Mouse (Mus musculus): Measurements from ENCODE around the gene Csf2ra. TPM values are rescaled to one million over a fixed set of nuclear protein-coding genes. Genes with fewer than 3 reads are reported as not detected.
"Not testable (repeated sequence)": the region's sequence is repeated elsewhere in the genome, so short reads cannot be mapped to it uniquely, and the experiment has no call there.

Gene Csf2ra
- polyA plus RNA-seq, 1 experiment from 2014 or later: 9.0 TPM

DNA sequence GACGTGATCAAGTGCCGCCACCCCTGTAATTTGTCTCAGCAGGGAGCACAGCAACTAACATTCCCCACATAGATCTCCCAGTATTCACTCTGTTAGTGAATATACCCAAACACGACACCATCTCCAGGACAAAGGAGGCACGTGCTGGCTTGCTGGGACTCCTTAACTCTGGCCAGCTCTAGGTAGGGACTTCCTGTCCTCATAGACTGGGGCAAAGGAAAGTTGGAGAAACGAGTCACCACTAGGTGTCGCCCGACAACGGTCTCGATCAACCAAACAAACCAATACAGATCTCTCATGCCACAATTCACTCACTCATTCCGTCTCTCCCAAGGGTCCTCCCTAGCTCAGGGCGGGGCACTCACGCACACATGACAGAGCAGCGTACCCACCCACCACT is 28.9 kb downstream of the Csf2ra start:
- ATAC-seq (ENCODE audit: low FRiP score, low TSS enrichment): no peak
- H3K4me3 ChIP-seq (ENCODE audit: low read depth, low read length): no peak overlapping the region
- no peaks in the 10 kb centered on the region for H3K4me1 ChIP-seq (replicated peaks; ENCODE audit: control insufficient read depth, insufficient read depth)
- TF ChIP-seq EP300 (optimal IDR thresholded peaks at IDR 0.05) (no peak), CTCF (IDR thresholded peaks at IDR 0.05; ENCODE audit: low read depth) (no peak)
- no peaks in the 10 kb centered on the region for H3K9me3 ChIP-seq (ENCODE audit: control insufficient read depth, low read length)
- no peak overlapping the region for H3K9ac ChIP-seq (ENCODE audit: low read length)
- WGBS: 12% methylated on average over 12 of the region's 13 CpGs
- no peaks in the 10 kb centered on the region for H3K27me3 ChIP-seq (ENCODE audit: control insufficient read depth, insufficient read depth, low read length)
- H3K36me3 ChIP-seq (ENCODE audit: control insufficient read depth, insufficient read depth, low read length): no peaks in the 10 kb centered on the region
- no peak overlapping the region for H3K4me2 ChIP-seq (replicated peaks; ENCODE audit: low read depth)
- DNase-seq (ENCODE audit: low spot score): peak; percentile 91
- no peak overlapping the region for H3K27ac ChIP-seq (replicated peaks)

DNA sequence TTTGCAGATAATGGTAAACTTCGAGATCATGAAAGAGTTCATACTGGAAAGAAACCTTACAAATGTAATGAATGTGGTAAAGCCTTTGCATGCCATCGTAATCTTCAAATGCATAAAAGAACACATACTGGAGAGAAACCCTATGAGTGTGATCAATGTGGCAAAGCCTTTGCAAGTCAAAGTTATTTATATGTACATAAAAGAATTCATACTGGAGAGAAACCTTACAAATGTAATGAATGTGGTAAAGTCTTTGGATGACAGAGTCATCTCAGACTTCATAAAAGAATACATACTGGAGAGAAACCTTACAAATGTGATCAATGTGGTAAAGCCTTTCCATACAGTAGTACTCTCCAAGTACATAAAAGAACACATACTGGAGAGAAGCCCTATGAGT is 44.6 kb downstream of the Csf2ra start, which contains the start of gene Gm6020:
TSS of gene Gm6020 (plus strand) at position 301 of the 400 bp plus-strand sequence.
- not testable (repeated sequence) for H3K27me3 ChIP-seq (ENCODE audit: control insufficient read depth, insufficient read depth, low read length); H3K9me3 ChIP-seq (ENCODE audit: control insufficient read depth, low read length); H3K36me3 ChIP-seq (ENCODE audit: control insufficient read depth, insufficient read depth, low read length); H3K4me2 ChIP-seq (replicated peaks; ENCODE audit: low read depth); H3K4me1 ChIP-seq (replicated peaks; ENCODE audit: control insufficient read depth, insufficient read depth); ATAC-seq (ENCODE audit: low FRiP score, low TSS enrichment); H3K9ac ChIP-seq (ENCODE audit: low read length); H3K4me3 ChIP-seq (ENCODE audit: low read depth, low read length); H3K27ac ChIP-seq (replicated peaks); DNase-seq (ENCODE audit: low spot score)
- 88% methylated on average over 2 of the region's 2 CpGs for WGBS

DNA sequence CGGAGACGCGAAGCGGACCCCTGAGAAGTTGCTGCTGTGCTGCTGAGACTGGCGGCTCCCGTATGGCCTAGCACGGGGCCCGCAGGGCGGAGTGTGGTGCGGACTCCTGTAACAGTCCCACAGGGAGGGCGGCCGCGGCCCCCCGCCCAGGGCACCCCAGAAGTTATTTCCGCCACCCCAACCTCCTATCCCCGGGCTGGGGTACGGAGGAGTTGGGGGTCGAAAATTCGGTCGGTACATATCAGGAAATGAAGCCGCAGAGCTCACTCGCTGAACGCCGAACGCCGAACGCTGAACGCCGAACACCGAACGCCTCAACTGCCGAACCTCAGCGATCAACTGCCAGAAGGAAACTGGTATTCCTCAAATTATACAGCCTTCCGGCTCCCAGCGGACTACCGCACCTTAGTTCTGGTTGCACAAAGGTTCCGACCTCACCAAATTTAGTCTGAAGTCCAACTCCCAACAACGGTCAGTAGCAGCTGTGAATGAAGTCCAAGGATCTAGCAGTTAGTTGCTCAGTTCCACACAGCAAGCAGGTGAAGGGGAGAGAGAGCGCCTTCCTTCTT is 52.4 kb downstream of the Csf2ra start, which contains the start of gene Gm7102:
TSS of gene Gm7102 (minus strand) at position 554 of the 569 bp plus-strand sequence.
- Histone ChIP-seq H3K4me2 (replicated peaks; ENCODE audit: low read depth) (peak within 1 kb of the TSS; percentile 46), H3K36me3 (ENCODE audit: control insufficient read depth, insufficient read depth, low read length) (no peaks in the 10 kb centered on the region), H3K9ac (ENCODE audit: low read length) (no peak within 1 kb of the TSS; the same call in 1 of the 2 replicates), H3K4me3 (ENCODE audit: low read depth, low read length) (peak within 1 kb of the TSS; percentile 31), H3K27me3 (ENCODE audit: control insufficient read depth, insufficient read depth, low read length) (no peaks in the 10 kb centered on the region), H3K27ac (replicated peaks) (no peak within 1 kb of the TSS), H3K9me3 (ENCODE audit: control insufficient read depth, low read length) (no peaks in the 10 kb centered on the region), H3K4me1 (replicated peaks; ENCODE audit: control insufficient read depth, insufficient read depth) (no peaks in the 10 kb centered on the region)
- ATAC-seq (ENCODE audit: low FRiP score, low TSS enrichment): 0 out of 2 replicates have a peak, but pooled peaks have one; percentile 15
- no peak for DNase-seq (ENCODE audit: low spot score)
- no peak for TF ChIP-seq EP300 (optimal IDR thresholded peaks at IDR 0.05)
- WGBS: 30% methylated on average over 39 of the region's 39 CpGs

Other genes starting within 250 kb of the Csf2ra start
- gene Zfp950, start 87.6 kb downstream of the Csf2ra start, polyA plus RNA-seq (2015; fragmentation: Nextera tagmentation; extraction: Ambion mirVana): 14.6 and 16.0 TPM in 2 replicates
- gene Gm7102, start 52.1 kb downstream of the Csf2ra start, polyA plus RNA-seq (2015; fragmentation: Nextera tagmentation; extraction: Ambion mirVana): 0.07 and 0.13 TPM in 2 replicates
- gene Gm6020, start 44.5 kb downstream of the Csf2ra start, polyA plus RNA-seq (2015; fragmentation: Nextera tagmentation; extraction: Ambion mirVana): not detected in 2 replicates
- gene Gm21060, start 68.6 kb upstream of the Csf2ra start, polyA plus RNA-seq (2015; fragmentation: Nextera tagmentation; extraction: Ambion mirVana): not detected in 2 replicates